Mouse (Mus musculus) spleen, adult 2 months (tissue): ENCODE data around the gene Susd3. TPM values are rescaled to one million over a fixed set of nuclear protein-coding genes. Genes with fewer than 3 reads are reported as not detected.

ENCODE experiments used
- DNase-seq, 2 experiments: peaks; one replicate each; pipeline versions ENCODE4 v3.0.0 to v3.0.0-alpha.2; 2012 to 2021; ENCODE audit warnings: low spot score in 2 of 2, low read depth in 1 of 2
- H3K27ac ChIP-seq: fragments of 200-500 bp; 2 replicates; pipeline ENCODE4 v1.5.1; 2012; ENCODE audit warnings: low read length, inconsistent platforms; ENCODE audit not compliant: insufficient read depth
- H3K27me3 ChIP-seq: fragments of 200-500 bp; 2 replicates; pipeline ENCODE4 v1.6.1; 2012; ENCODE audit warnings: mild to moderate bottlenecking, moderate library complexity, low read length, inconsistent platforms; ENCODE audit not compliant: control insufficient read depth, insufficient read depth
- H3K36me3 ChIP-seq: fragments of 200-500 bp; 2 replicates; pipeline ENCODE4 v1.6.1; 2012; ENCODE audit warnings: mild to moderate bottlenecking, low read length, inconsistent platforms; ENCODE audit not compliant: control insufficient read depth, insufficient read depth
- H3K4me1 ChIP-seq: fragments of 200-500 bp; 2 replicates; pipeline ENCODE4 v1.6.1; 2011; ENCODE audit warnings: inconsistent platforms; ENCODE audit not compliant: control insufficient read depth, insufficient read depth, insufficient read length
- H3K4me3 ChIP-seq: fragments of 200-500 bp; 2 replicates; pipeline ENCODE4 v1.5.1; 2011; ENCODE audit warnings: mild to moderate bottlenecking, inconsistent platforms; ENCODE audit not compliant: insufficient read depth, insufficient read length; ENCODE audit errors: extremely low read depth
- CTCF ChIP-seq: fragments of 200-500 bp; IDR thresholded peaks from 2 replicates; pipeline ENCODE4 v1.5.1; 2011; ENCODE audit warnings: mild to moderate bottlenecking, inconsistent platforms; ENCODE audit not compliant: insufficient read depth, insufficient read length, insufficient replicate concordance; ENCODE audit errors: extremely low read depth
- POLR2A ChIP-seq: fragments of 200-500 bp; IDR thresholded peaks from 2 replicates; pipeline ENCODE4 v1.6.1; 2011; ENCODE audit warnings: low read depth, low read length, inconsistent platforms
- WGBS: fragments of 180-500 bp; shearing (Covaris S2); methylation state at CpG from one replicate; pipeline ENCODE4 v1.1.7; 2018; 5-methylcytosine and 5-hydroxymethylcytosine counted together
- polyA plus RNA-seq: library from polyadenylated mRNA; depleted of rRNA; stranded (reverse); fragments of >200 nt; gene quantifications from 2 replicates; pipeline ENCODE4 v1.2.3, GENCODE M21; 2012; rRNA removed

Gene Susd3
- 49.7 and 58.1 TPM in 2 replicates for polyA plus RNA-seq

GRCm38 (mm10) chr13:49248467-49248862, at the start of gene Susd3:
Susd3 (minus strand) TSS chr13:49248706.
- no peak for TF ChIP-seq POLR2A
- no peak for TF ChIP-seq CTCF
- H3K4me3 ChIP-seq, result peak within 1 kb of the TSS; percentile 85
- H3K27ac ChIP-seq, result peak within 1 kb of the TSS; percentile 66
- H3K36me3 ChIP-seq, result no peaks in the 10 kb centered on the region
- H3K4me1 ChIP-seq, result peaks cover 55% of the 10 kb centered on the region
- no peak for DNase-seq
- H3K27me3 ChIP-seq, result no peaks in the 10 kb centered on the region
- WGBS, result 43% methylated on average over 6 of the region's 8 CpGs

- TF ChIP-seq POLR2A, result no peak
- TF ChIP-seq CTCF, result no peak
- WGBS, result 94% methylated on average over 7 of the region's 7 CpGs
Observed at GRCm38 (mm10) chr13:49296270-49296669, 47.8 kb upstream of the Susd3 start.

GRCm38 (mm10) chr13:49294108-49294507, 45.6 kb upstream of the Susd3 start:
- DNase-seq, result no peak
- 66% methylated on average over 9 of the region's 9 CpGs for WGBS
- H3K4me3 ChIP-seq, result no peak overlapping the region
- no peaks in the 10 kb centered on the region for H3K27me3 ChIP-seq
- peaks cover 24% of the 10 kb centered on the region for H3K36me3 ChIP-seq
- TF ChIP-seq CTCF (no peak), POLR2A (no peak)
- peaks cover 9% of the 10 kb centered on the region for H3K4me1 ChIP-seq
- H3K27ac ChIP-seq, result no peak overlapping the region

More at GRCm38 (mm10) chr13:49296270-49296669, 47.8 kb upstream of the Susd3 start:
- H3K36me3 ChIP-seq, result peaks cover 13% of the 10 kb centered on the region
- no peaks in the 10 kb centered on the region for H3K27me3 ChIP-seq
- H3K4me3 ChIP-seq, result no peak overlapping the region
- H3K27ac ChIP-seq, result no peak overlapping the region
- no peak for DNase-seq
- peaks cover 15% of the 10 kb centered on the region; the same call in 1 of the 2 replicates for H3K4me1 ChIP-seq

- TF ChIP-seq CTCF (no peak), POLR2A (no peak; the same call in 1 of the 2 replicates)
- no peak overlapping the region for H3K27ac ChIP-seq
- H3K36me3 ChIP-seq, result peaks cover 32% of the 10 kb centered on the region
- 47% methylated on average over 6 of the region's 6 CpGs for WGBS
- H3K4me3 ChIP-seq, result no peak overlapping the region
- DNase-seq, result no peak
- H3K4me1 ChIP-seq, result no peaks in the 10 kb centered on the region; the same call in 1 of the 2 replicates
- no peaks in the 10 kb centered on the region for H3K27me3 ChIP-seq
Observed at GRCm38 (mm10) chr13:49291949-49292348, 43.4 kb upstream of the Susd3 start.

GRCm38 (mm10) chr13:49291398-49291797, 42.9 kb upstream of the Susd3 start:
- peaks cover 33% of the 10 kb centered on the region for H3K36me3 ChIP-seq
- TF ChIP-seq POLR2A (no peak), CTCF (peak; percentile 34; the same call in 1 of the 2 replicates)
- no peak overlapping the region for H3K27ac ChIP-seq
- no peaks in the 10 kb centered on the region for H3K27me3 ChIP-seq
- 86% methylated on average over 1 of the region's 1 CpGs for WGBS
- peak in 1 of 2 experiments; percentile 49 for DNase-seq
- H3K4me1 ChIP-seq, result no peaks in the 10 kb centered on the region; the same call in 1 of the 2 replicates
- no peak overlapping the region for H3K4me3 ChIP-seq

- H3K27me3 ChIP-seq, result no peaks in the 10 kb centered on the region
- H3K27ac ChIP-seq, result no peak overlapping the region
- H3K4me3 ChIP-seq, result no peak overlapping the region
- TF ChIP-seq CTCF (no peak), POLR2A (no peak)
- H3K36me3 ChIP-seq, result peaks cover 58% of the 10 kb centered on the region
- WGBS, result 85% methylated on average over 6 of the region's 6 CpGs
- H3K4me1 ChIP-seq, result no peaks in the 10 kb centered on the region; the same call in 1 of the 2 replicates
- no peak for DNase-seq
Observed at GRCm38 (mm10) chr13:49287224-49287623, 38.7 kb upstream of the Susd3 start.

GRCm38 (mm10) chr13:49286750-49287149, 38.2 kb upstream of the Susd3 start:
- no peak overlapping the region for H3K27ac ChIP-seq
- no peaks in the 10 kb centered on the region for H3K27me3 ChIP-seq
- no peak overlapping the region for H3K4me3 ChIP-seq
- H3K36me3 ChIP-seq, result peaks cover 61% of the 10 kb centered on the region
- H3K4me1 ChIP-seq, result no peaks in the 10 kb centered on the region; the same call in 1 of the 2 replicates
- WGBS, result 90% methylated on average over 3 of the region's 3 CpGs
- DNase-seq, result no peak
- no peak for TF ChIP-seq CTCF
- no peak for TF ChIP-seq POLR2A
